Mouse (Mus musculus): ENCODE data around the gene Ank2. TPM values are rescaled to one million over a fixed set of nuclear protein-coding genes. Genes with fewer than 3 reads are reported as not detected.
A peak's percentile ranks its signal among the peaks of the same experiment; 100 is the strongest.

The Ank2 gene
- total RNA-seq, 2 experiments from 2014 or later: 847 to 969 TPM

- intact Hi-C loops (cut with DNase I): no loop called here
Measured at GRCm38 (mm10) chr3:126981163-126981562, 518.0 kb downstream of the Ank2 start.

DNA sequence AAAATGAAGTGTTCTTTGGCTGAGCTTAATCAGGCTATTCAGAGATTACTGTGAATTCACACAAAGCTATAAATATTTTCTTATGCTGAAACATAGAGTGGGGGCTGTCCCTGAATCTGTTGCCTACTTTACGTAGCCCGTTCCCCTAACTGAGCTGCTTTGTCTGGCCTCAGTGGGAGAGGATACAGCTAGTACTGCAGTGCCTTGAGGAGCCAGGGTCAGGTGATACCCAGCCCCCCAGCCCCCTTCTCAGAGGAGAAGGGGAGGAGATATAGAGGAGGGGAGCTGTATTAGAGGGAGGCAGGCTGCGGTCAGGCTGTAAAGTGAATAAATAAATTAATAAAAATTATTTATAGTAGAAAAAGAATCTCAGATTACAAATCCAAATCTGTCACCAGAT lies 519.5 kb downstream of the Ank2 start:
- intact Hi-C loops (cut with DNase I): loop anchor here (2.0 kb wide), 1 partner anchor 17 kb away; no protein-coding TSS in a partner anchor
- no peak for DNase-seq (ENCODE audit: low spot score in 2 of 2)

More at GRCm38 (mm10) chr3:126981163-126981562, 518.0 kb downstream of the Ank2 start:
- DNase-seq (ENCODE audit: low spot score in 2 of 2): no peak

DNA sequence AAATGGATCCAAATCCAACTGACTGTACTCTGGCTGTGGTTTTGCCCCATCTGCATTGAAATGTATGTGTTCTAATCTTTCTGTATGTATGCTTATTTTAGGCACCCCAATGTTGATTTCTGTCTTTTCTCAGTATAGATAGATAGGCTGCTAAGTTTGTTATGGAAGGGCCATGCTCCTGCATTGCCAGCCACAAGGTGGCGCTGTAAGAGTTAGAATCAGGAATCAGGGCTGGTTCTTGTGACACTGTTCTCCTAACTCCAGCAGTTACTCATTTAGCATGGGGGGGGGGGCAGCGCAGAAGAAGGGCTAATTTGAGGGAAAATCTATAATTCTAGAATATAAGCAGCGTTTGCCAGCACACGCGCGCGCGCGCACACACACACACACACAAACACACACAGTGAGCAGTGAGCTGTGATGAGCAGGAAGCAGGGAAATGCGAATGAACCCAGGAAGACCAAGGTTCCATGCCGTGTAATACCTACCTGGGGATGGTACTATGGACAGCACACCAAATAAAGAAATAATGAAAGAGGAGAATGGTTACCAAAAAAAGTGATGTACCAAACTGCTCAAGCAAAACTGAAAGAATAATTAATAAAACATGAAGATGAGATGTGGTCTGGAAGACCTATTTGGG lies 520.3 kb downstream of the Ank2 start:
- DNase-seq (ENCODE audit: low spot score in 2 of 2): peak; percentile 72 to 78
- intact Hi-C loops (cut with DNase I): loop anchor here (2.0 kb wide), 1 partner anchor 18 kb away; no protein-coding TSS in a partner anchor

- no peak for DNase-seq (ENCODE audit: low spot score in 2 of 2)
- intact Hi-C loops (cut with DNase I): no loop called here
Measured at GRCm38 (mm10) chr3:126977399-126977798, 521.8 kb downstream of the Ank2 start.

- intact Hi-C loops (cut with DNase I): no loop called here
- no peak for DNase-seq (ENCODE audit: low spot score in 2 of 2)
Measured at GRCm38 (mm10) chr3:126976793-126977192, 522.4 kb downstream of the Ank2 start.

DNA sequence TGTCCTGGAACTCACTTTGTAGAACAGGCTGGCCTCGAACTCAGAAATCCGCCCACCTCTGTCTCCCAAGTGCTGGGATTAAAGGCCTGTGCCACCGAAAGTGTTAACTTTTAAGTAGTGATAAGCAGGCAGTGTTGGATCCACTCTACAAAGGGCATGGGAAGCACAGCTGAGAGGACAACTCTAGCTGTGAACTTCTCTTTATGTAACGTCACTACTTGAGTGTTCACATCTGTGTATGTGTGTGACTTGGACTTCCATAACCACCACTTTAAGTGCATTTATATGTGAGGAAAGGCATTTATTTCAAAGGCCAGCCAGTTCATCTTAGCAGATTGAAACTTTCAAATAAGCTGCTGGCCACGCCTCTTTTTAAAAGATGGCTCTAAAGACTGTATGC lies 523.7 kb downstream of the Ank2 start:
- no peak for DNase-seq (ENCODE audit: low spot score in 2 of 2)

DNA sequence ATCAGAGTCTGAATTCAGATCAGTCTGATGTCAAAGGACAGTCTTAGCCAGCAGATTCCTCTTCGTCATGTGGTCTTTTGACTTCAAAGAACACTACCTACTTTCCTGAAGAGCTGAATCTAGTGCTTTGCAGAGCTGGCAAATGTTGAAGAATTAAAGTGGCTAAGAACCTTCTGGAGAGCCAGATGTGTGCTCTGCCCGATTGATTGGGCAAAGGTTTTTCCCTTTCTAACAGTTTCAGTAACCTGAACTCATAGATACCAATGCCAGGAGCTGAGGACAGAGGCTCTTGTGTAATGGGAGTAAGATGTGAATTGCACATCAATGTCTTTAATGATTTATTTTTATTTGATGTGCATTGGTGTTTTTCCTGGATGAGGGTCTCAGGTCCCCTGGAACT lies 525.6 kb downstream of the Ank2 start:
- DNase-seq (ENCODE audit: low spot score in 2 of 2): no peak
- intact Hi-C loops (cut with DNase I): no loop called here

More for the DNA sequence above, 523.7 kb downstream of the Ank2 start:
- intact Hi-C loops (cut with DNase I): no loop called here

GRCm38 (mm10) chr3:126971531-126971930 lies 527.6 kb downstream of the Ank2 start:
- intact Hi-C loops (cut with DNase I): no loop called here

DNA sequence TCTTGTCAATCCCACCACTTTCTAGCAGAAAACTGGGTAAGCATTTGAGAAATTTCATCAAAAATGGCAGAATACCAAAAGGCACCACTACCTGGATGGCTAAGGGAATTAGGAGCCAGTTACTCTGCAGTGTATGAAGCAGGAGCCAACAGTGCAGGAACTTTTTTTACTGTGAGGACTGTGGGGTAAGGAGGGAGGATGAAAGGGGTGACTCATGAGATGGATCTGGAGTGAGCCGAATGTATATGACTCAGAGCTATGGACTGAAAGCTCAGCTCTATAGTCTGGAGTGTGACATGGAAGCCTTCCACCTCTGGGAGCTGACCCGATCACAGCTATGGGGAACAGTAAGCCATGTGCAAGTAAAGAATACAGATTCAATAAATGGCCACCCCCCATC lies 530.4 kb downstream of the Ank2 start:
- DNase-seq (ENCODE audit: low spot score in 2 of 2): no peak
- intact Hi-C loops (cut with DNase I): no loop called here

More at GRCm38 (mm10) chr3:126971531-126971930, 527.6 kb downstream of the Ank2 start:
- no peak for DNase-seq (ENCODE audit: low spot score in 2 of 2)

DNA sequence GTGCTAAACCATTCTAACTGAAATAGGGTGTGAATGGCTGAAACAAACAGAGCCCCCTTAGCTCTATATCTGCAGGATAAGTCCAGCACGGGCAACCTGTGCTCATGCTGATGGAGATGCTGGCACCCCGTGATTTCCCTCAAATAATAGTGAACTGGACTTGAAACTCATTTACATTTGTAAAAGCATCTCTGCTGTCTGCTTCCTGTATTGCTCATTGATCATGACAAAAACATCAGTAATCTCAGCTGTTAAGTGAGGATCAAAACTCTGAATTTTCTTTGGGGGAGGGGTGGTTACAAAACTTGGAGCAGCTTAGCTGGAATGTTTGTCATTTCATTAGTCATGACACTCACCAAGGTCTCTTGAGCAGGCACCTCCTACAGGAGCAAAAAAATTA lies 533.4 kb downstream of the Ank2 start:
- intact Hi-C loops (cut with DNase I): no loop called here

DNA sequence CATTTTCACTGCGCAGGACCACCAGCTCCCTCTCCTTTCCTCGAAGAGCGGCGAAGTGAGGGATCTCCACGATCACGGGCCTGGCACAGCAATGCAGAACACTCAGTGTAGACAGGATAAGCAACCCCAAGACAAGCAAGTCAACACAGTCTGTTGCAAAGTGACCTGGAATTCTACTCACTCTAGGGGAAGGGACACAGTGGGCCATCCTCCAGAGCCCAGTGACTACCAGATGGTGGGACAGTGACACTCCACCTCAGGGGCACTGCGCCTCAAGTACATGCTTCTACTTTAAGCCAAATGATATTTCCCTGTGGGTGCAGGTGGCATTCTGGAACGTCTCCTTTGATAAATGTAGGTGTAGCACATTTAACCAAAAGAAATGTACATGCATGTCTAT lies 536.8 kb downstream of the Ank2 start:
- intact Hi-C loops (cut with DNase I): no loop called here
- DNase-seq (ENCODE audit: low spot score in 2 of 2): no peak

More for the DNA sequence above, 533.4 kb downstream of the Ank2 start:
- DNase-seq (ENCODE audit: low spot score in 2 of 2): no peak

DNA sequence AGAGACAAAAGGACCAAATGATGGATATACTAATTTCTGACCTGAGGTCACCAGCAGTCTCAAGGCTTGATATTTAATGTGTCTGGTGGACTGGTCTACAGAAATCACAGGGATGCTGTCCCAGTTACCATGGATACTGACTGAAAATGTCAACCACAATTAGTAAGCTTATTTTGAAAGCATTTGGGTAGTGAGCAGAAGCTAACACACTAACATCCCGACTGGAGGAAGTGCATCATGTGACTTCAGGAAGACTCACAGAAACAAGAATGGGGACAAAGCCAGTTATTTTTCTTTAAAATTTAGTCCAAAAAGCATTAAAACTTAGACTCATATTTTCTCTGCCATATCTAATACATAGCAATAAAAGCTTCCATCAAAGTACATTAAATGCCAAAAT lies 546.5 kb downstream of the Ank2 start:
- no peak for DNase-seq (ENCODE audit: low spot score in 2 of 2)
- intact Hi-C loops (cut with DNase I): no loop called here

DNA sequence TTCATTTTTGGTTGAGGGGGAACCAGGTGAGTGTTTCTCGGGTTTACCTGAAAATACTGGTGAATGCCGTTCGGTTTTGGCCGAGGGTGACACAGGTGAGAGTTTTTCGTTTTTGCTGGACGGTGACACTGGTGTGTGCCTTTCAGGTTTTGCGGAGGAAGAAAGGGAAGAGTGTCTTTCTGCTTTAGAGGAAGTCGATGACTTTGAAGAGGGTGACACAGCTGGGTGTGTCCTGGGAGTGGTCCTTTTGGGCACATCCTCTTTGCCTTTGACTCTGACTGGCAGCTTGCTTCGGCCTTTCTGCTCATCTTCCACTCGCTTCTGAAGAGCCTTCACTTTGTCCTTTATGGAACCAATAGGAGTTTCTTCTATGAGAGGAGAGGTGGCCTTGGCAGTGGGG lies 552.6 kb downstream of the Ank2 start:
- no peak for DNase-seq (ENCODE audit: low spot score in 2 of 2)
- intact Hi-C loops (cut with DNase I): no loop called here

GRCm38 (mm10) chr3:126944838-126945237 lies 554.3 kb downstream of the Ank2 start:
- intact Hi-C loops (cut with DNase I): no loop called here
- DNase-seq (ENCODE audit: low spot score in 2 of 2): no peak

GRCm38 (mm10) chr3:126944081-126944480 lies 555.1 kb downstream of the Ank2 start:
- DNase-seq (ENCODE audit: low spot score in 2 of 2): no peak
- intact Hi-C loops (cut with DNase I): no loop called here

- DNase-seq (ENCODE audit: low spot score in 2 of 2): no peak
- intact Hi-C loops (cut with DNase I): no loop called here
Measured at GRCm38 (mm10) chr3:126940452-126940851, 558.7 kb downstream of the Ank2 start.

DNA sequence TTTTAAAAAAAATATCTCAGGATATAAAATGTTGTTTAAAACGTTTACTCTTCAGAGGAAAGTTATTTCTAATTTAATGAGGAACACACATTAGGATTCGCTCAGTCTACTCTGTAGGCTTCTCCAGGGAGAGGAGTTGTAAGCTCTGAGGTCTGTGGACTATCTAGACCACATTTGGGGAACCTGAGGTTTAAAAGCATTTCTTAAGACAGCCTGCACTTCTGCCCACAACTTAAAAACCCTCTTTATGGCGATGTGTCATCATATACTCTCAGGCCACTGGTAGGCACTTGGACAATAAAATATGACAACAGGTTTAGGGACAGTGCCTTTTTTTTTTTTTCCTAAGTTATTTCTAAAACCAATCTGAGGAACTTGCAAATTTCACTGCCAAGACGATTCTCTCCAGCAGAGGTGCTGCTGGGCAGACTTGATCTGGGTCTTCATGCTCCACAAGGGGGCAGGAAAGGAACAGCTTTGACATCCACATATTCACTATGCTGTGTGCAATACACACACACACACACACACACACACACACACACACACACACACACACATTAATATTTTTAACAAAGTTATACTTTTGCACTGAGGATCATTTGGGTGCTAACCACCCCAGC lies 567.2 kb downstream of the Ank2 start:
- intact Hi-C loops (cut with DNase I): no loop called here
- no peak for DNase-seq (ENCODE audit: low spot score in 2 of 2)

DNA sequence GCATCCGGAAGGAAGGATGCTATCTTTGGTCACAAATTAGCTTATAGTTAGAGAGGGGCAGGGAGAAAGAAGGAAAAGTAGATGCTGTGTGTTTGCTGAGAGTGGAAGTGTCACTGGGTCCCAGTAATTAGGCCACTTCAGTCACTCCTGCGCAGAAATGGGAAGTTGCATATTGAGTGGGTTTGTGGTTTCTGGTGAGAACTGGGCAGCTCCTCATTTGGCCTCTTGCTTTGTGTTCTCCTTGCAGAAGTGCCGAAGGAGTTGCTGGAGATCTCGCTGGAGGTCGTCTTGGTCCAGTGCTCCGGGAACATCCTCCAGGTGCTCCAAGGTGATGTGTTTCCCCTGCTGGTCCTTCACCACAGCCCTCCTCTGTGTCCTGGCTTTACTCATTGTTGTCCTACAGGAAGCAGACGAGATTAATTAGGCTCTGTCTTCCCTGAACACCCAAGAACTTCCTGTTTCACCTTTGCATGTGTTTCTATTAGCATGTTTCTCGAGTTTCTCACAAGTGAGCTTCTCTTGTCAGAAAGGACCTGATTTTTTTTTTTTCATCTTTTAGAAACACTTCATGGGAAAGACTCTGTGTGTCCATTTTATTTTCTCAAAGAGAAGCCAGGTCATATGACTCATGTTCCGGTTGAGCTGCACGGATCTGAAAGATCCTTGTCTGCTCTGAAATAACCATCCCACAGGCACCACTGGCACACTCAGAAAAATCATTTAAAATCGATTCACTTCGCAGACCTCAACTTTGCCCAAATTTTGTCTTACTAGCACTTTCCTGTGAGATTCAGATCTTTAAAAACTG lies 575.4 kb downstream of the Ank2 start:
- intact Hi-C loops (cut with DNase I): no loop called here
- no peak for DNase-seq (ENCODE audit: low spot score in 2 of 2)

DNA sequence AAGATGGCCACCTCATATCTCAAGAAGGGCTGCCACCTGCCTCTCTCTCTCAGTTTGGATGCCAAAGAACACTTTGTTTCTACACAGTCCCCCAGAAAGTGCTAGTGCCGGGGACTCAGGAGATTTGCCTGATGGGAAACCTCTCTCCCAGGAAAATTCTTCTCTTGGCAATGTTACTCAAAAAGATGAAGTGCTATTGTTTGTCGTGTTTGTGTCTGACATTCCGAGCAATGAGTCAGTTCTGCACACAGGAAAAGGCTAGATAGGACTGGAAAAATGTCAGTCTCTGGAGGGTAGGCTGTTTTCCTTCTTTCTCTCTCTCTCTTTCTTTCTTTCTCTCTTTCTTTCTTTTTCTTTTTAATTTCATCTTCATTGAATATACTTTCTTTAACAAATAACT lies 577.2 kb downstream of the Ank2 start:
- intact Hi-C loops (cut with DNase I): no loop called here
- no peak for DNase-seq (ENCODE audit: low spot score in 2 of 2)

- DNase-seq (ENCODE audit: low spot score in 2 of 2): no peak
- intact Hi-C loops (cut with DNase I): no loop called here
Measured at GRCm38 (mm10) chr3:126920296-126920695, 578.9 kb downstream of the Ank2 start.

All from left cerebral cortex, postnatal 36 days (tissue).